Mouse (Mus musculus): Measurements from ENCODE around the gene Mansc4.

DNA sequence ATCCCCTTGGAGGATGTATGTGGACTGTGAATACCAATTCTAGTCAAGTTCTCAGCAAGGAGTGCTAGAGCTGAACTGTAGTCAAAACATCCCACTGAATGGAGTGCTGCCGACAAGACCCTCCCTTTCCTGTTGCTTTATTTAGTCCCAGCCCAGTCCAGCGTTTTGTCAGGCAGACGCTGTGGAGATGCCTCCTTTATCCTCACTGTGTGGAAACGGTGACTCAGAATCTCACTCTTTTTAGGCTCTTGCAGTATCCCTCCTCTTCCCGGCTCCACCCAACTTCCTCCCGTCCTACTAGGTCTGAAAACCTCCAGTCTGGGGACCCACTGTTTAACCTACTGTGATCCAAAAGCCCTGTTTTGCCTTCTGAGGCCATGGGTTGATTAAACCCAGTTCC is 34.5 kb upstream of the Mansc4 start:
- TF ChIP-seq POLR2A (IDR thresholded peaks at IDR 0.05; ENCODE audit: insufficient read depth, low read depth, low read length) (no peak), EP300 (IDR thresholded peaks at IDR 0.05; ENCODE audit: insufficient read depth, low read depth, low read length) (no peak), CTCF (IDR thresholded peaks at IDR 0.05) (no peak)
